Mouse (Mus musculus) forebrain, embryonic 13.5 days (tissue): ENCODE data around the gene Col13a1. TPM values are rescaled to one million over a fixed set of nuclear protein-coding genes. Genes with fewer than 3 reads are reported as not detected.

Experiments used
- ATAC-seq: fragments of 200-750 bp; cut with Nextera tagmentation; 2 replicates; pipeline ENCODE4 v1.8.0; 2017
- H3K27ac ChIP-seq: fragments of 300-500 bp; sonication (generic); 2 replicates; pipeline ENCODE4 v1.5.1; 2015; ENCODE audit warnings: inconsistent platforms, mild to moderate bottlenecking, moderate library complexity
- H3K27me3 ChIP-seq: fragments of 300-500 bp; sonication (generic); 2 replicates; pipeline ENCODE4 v1.6.1; 2015; ENCODE audit warnings: mild to moderate bottlenecking, inconsistent platforms
- H3K36me3 ChIP-seq: fragments of 300-500 bp; sonication (generic); 2 replicates; pipeline ENCODE4 v1.6.1; 2015; ENCODE audit warnings: mild to moderate bottlenecking, inconsistent platforms; ENCODE audit not compliant: poor library complexity, severe bottlenecking
- H3K4me1 ChIP-seq: fragments of 300-500 bp; sonication (generic); 2 replicates; pipeline ENCODE4 v1.6.1; 2015; ENCODE audit warnings: inconsistent platforms
- H3K4me2 ChIP-seq: fragments of 300-500 bp; sonication (generic); 2 replicates; pipeline ENCODE4 v1.6.1; 2015; ENCODE audit warnings: inconsistent platforms, mild to moderate bottlenecking, moderate library complexity
- H3K4me3 ChIP-seq: fragments of 300-500 bp; sonication (generic); 2 replicates; pipeline ENCODE4 v1.5.1; 2015; ENCODE audit warnings: mild to moderate bottlenecking, inconsistent platforms
- H3K9ac ChIP-seq: fragments of 300-500 bp; sonication (generic); 2 replicates; pipeline ENCODE4 v1.6.1; 2015; ENCODE audit warnings: mild to moderate bottlenecking, inconsistent platforms
- H3K9me3 ChIP-seq: fragments of 300-500 bp; sonication (generic); replicated peaks from 2 replicates; pipeline ENCODE4 v1.6.1; 2016; ENCODE audit warnings: inconsistent platforms
- WGBS: fragments of 180-500 bp; shearing (Covaris S2); methylation state at CpG from one replicate; pipeline ENCODE4 v1.1.7; 2015; 5-methylcytosine and 5-hydroxymethylcytosine counted together
- polyA plus RNA-seq: library from polyadenylated mRNA; unstranded; fragments of >200 nt; fragmentation: Nextera tagmentation; extraction: Ambion mirVana; gene quantifications from 2 replicates; pipeline ENCODE4 v1.2.1, GENCODE M21; 2015

Gene Col13a1
- polyA plus RNA-seq, 1 experiment from 2014 or later, result 0.62 TPM

DNA sequence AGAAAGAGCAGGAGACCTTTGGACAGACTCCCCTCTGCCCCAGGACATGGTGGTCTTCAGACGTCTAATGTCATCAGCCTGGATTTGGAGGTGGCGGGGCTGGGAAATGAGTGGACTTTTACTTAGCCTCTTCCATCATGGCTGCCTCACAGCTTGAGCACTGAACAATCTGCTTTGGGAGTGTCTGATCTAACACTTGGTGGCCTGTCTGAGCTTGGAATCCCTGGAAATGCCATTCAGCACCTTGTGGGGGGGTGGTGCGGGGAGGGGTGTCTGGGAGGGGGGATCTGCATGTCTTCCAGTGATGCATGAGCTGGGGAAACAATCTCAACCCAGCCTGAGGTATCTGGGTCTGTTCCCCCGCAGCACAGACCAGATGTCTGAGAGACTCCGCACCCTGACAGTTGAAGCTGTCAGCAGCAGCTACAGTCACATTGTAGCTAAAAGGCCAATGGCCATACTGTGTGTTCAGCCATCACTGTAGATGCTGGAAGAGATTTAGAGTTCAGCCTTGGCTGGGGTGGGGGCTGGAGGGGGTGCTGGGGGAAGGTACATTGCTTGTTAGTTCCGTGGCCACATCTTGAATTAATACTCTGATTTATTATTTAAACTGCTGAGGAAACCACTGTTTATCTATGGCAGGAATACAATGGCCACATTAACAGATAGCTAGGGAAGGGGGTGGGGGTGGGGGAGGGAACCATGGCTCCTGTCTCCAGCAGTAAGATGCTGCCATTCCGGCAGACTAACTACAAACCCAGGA, 155.8 kb downstream of the Col13a1 start:
- WGBS, result 73% methylated on average over 7 of the region's 7 CpGs
- H3K4me2 ChIP-seq, result no peak overlapping the region

DNA sequence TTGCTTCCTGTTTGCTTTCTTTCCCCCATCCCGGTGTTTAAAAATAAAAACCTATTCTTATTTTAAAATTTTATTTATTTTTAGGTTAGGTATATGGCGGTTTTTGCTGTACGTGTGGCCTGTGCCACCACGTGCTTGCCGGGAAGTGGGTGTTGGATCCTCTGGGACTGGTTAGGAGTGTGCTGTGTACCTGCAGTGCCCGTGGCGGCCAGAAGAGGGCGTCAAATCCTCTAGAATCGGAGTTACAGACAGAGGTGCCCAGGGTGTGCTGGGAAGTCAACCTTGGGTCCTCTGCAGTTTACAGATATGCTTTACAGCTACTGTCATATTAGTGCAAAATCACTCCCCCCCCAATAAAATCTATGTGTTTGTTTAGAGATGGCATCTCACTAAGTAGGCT, 158.9 kb downstream of the Col13a1 start:
- Histone ChIP-seq H3K27ac (no peak overlapping the region), H3K9me3 (no peaks in the 10 kb centered on the region), H3K27me3 (no peaks in the 10 kb centered on the region), H3K36me3 (no peaks in the 10 kb centered on the region), H3K4me2 (no peak overlapping the region), H3K9ac (no peak overlapping the region), H3K4me1 (no peaks in the 10 kb centered on the region), H3K4me3 (no peak overlapping the region)
- ATAC-seq, result no peak
- WGBS, result 62% methylated on average over 9 of the region's 9 CpGs

More for the DNA sequence above, 155.8 kb downstream of the Col13a1 start:
- no peaks in the 10 kb centered on the region for H3K4me1 ChIP-seq
- H3K27me3 ChIP-seq, result no peaks in the 10 kb centered on the region
- H3K9ac ChIP-seq, result no peak overlapping the region
- no peak overlapping the region for H3K27ac ChIP-seq
- no peak overlapping the region for H3K4me3 ChIP-seq
- H3K9me3 ChIP-seq, result no peaks in the 10 kb centered on the region
- no peak for ATAC-seq
- no peaks in the 10 kb centered on the region for H3K36me3 ChIP-seq

DNA sequence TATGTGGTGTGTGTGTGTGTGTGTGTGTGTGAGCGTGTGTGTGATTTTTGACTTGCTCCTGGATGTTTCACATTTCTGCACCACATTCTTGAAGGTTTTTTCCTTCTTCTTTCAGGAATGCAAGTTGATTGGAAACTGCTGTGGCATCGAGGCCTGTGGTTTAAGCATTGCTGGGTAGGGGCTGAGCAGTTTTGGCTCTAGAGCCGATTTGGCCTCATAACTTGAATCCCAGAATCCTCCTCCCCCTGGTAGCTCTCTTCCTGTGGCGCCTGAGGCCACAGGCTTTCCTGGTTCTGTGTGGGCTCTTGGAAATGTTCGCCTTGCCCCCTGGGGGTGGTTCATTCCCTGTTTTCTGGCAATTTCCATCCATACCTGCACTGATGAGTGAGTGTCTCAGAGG, 166.9 kb downstream of the Col13a1 start:
- WGBS, result 78% methylated on average over 5 of the region's 5 CpGs
- no peaks in the 10 kb centered on the region for H3K9me3 ChIP-seq
- no peak overlapping the region for H3K27ac ChIP-seq
- no peaks in the 10 kb centered on the region for H3K4me1 ChIP-seq
- no peaks in the 10 kb centered on the region for H3K36me3 ChIP-seq
- no peaks in the 10 kb centered on the region for H3K27me3 ChIP-seq
- no peak overlapping the region for H3K9ac ChIP-seq
- H3K4me2 ChIP-seq, result no peak overlapping the region
- no peak overlapping the region for H3K4me3 ChIP-seq
- no peak for ATAC-seq

DNA sequence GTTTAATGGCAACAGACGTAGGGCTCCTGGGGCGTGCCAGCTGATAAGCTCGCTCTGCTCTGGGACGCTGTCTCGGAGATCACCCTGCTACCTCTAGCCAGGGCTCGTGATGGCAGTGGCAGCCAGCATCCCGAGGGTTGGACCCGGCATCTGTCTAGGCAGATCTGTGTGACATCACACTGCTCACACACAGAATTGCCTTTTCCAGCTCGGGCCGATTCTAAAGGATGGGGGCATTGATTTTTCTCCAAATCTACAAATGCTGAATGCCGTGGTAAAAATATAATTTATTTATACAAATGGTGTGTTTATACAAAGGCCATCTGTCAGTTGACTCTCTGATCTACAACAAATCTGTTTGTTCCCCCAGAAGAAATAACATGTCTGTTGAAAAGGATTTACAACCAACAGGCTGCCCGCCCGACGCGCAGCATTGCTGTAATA, 180.8 kb downstream of the Col13a1 start:
- Histone ChIP-seq H3K27ac (no peak overlapping the region), H3K9ac (no peak overlapping the region), H3K4me2 (no peak overlapping the region), H3K36me3 (no peaks in the 10 kb centered on the region), H3K4me1 (peaks cover 5% of the 10 kb centered on the region; the same call in 1 of the 2 replicates), H3K4me3 (no peak overlapping the region), H3K9me3 (no peaks in the 10 kb centered on the region), H3K27me3 (no peaks in the 10 kb centered on the region)
- 86% methylated on average over 15 of the region's 15 CpGs for WGBS
- no peak; the same call in 1 of the 2 replicates for ATAC-seq

DNA sequence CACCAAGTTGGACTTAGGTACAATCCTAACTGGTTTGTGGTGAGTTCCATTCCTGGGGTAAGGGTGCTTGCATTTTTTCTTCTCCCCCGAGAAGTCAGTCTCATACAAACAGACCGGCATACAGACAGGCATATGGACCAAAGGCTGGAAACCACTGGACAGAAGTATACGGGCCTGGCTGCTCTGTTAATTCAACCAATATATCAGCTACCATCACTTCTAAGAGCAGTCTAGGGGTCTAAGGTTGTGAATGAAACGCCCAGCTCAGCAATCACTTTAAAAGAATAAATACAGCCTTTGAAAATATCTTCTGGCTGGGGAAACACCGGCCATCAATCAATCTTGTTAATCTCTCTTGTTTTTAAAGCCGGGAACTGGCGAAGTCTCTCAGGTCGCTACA, 183.4 kb downstream of the Col13a1 start:
- Histone ChIP-seq H3K27me3 (no peaks in the 10 kb centered on the region), H3K36me3 (no peaks in the 10 kb centered on the region), H3K9me3 (no peaks in the 10 kb centered on the region), H3K4me3 (no peak overlapping the region), H3K4me1 (peaks cover 5% of the 10 kb centered on the region; the same call in 1 of the 2 replicates), H3K4me2 (no peak overlapping the region), H3K9ac (no peak overlapping the region), H3K27ac (no peak overlapping the region)
- no peak for ATAC-seq
- 27% methylated on average over 8 of the region's 8 CpGs for WGBS

DNA sequence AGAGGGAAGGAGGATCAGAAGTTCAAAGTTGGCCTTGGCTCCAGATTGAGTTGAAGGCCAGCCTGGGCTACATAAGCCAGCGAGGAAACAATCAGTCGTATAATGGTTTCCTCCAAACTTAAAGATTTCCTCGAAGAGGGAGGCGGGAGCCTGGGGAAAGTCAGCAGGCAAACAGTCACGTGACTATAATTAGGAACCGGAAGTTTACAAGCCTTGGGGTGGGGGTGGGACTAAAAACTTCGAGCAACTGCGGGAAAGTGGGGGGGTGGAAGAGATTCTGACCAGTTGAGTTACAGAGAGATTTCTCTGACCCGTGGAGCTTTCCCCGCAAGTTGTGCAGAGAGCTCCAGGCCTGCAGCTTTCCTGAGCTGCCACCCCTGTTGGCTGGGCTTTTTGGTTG, 183.9 kb downstream of the Col13a1 start:
- no peaks in the 10 kb centered on the region for H3K27me3 ChIP-seq
- H3K36me3 ChIP-seq, result no peaks in the 10 kb centered on the region
- no peak overlapping the region for H3K27ac ChIP-seq
- ATAC-seq, result no peak
- H3K4me3 ChIP-seq, result no peak overlapping the region
- 69% methylated on average over 10 of the region's 10 CpGs for WGBS
- no peak overlapping the region for H3K4me2 ChIP-seq
- peaks cover 5% of the 10 kb centered on the region; the same call in 1 of the 2 replicates for H3K4me1 ChIP-seq
- no peak overlapping the region for H3K9ac ChIP-seq
- no peaks in the 10 kb centered on the region for H3K9me3 ChIP-seq

DNA sequence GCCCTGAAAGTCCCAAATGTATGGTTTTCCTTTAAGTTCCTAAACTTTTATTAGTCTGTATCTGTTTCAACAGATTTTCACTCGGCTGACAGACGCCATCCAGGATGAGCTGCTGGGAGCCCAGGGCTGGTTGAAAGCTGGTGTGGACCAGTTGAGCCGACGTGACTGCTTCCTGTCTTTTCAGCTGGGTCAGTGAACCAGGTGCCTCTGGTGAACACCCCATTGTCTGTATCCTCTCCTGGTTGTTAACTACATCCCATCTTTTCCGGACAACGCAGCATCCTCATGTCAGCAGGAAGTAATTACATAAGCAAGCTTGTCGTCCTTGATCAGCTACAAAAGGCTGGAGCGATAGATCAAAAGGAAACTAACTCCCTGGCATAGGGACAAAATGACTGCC, 185.9 kb downstream of the Col13a1 start:
- Histone ChIP-seq H3K9ac (no peak overlapping the region), H3K4me3 (no peak overlapping the region)

DNA sequence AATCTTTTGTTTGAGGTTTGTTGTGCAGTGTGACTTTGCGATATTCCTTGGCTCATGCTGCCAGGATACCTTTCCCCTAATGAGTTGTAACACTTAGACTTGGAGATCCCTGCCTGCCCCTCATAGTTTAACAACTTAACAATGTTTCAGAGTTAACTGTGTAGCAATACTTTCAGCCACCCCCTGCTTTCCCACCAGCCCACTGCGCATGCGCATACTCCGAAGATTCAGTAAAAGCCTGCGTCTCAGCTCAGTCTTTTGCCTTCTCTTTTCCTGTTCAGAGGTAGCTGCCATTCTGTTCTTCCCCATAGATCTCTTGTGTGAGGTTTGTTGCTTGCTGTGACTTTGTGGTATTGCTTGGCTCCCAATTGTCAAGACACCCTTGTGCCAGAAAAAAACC, 190.4 kb downstream of the Col13a1 start:
- Histone ChIP-seq H3K36me3 (no peaks in the 10 kb centered on the region), H3K9me3 (no peaks in the 10 kb centered on the region), H3K27me3 (no peaks in the 10 kb centered on the region), H3K27ac (no peak overlapping the region), H3K4me1 (peaks cover 6% of the 10 kb centered on the region), H3K4me3 (no peak overlapping the region), H3K9ac (no peak overlapping the region), H3K4me2 (no peak overlapping the region)
- 96% methylated on average over 5 of the region's 5 CpGs for WGBS
- ATAC-seq, result no peak

More for the DNA sequence above, 185.9 kb downstream of the Col13a1 start:
- no peak for ATAC-seq
- WGBS, result 53% methylated on average over 8 of the region's 8 CpGs
- H3K27me3 ChIP-seq, result no peaks in the 10 kb centered on the region
- no peak overlapping the region for H3K27ac ChIP-seq
- no peaks in the 10 kb centered on the region for H3K9me3 ChIP-seq
- no peaks in the 10 kb centered on the region for H3K36me3 ChIP-seq
- no peak overlapping the region for H3K4me2 ChIP-seq
- H3K4me1 ChIP-seq, result peaks cover 5% of the 10 kb centered on the region; the same call in 1 of the 2 replicates

Other genes starting within 250 kb of the Col13a1 start
- gene H2afy2, start 195.0 kb downstream of the Col13a1 start, polyA plus RNA-seq, result 321 and 326 TPM in 2 replicates
- gene Neurog3, start 154.0 kb upstream of the Col13a1 start, polyA plus RNA-seq, result 0.15 and 0.41 TPM in 2 replicates
- 92.5 and 96.1 TPM in 2 replicates for gene Fam241b, start 164.8 kb upstream of the Col13a1 start, polyA plus RNA-seq